Mouse (Mus musculus) C2C12 (cell line): Measurements from ENCODE around the gene Dcbld1.

Source experiments
- CEBPB ChIP-seq: IDR thresholded peaks from one replicate; pipeline ENCODE4 v1.6.1; 2011; ENCODE audit warnings: low read depth, mild to moderate bottlenecking, control low read depth, moderate library complexity
- CTCF ChIP-seq: IDR thresholded peaks from one replicate; pipeline ENCODE4 v1.5.1; 2011; ENCODE audit not compliant: control insufficient read depth, insufficient read depth, insufficient read length
- MAX ChIP-seq: IDR thresholded peaks from one replicate; pipeline ENCODE4 v1.6.1; 2011; ENCODE audit warnings: mild to moderate bottlenecking, control low read depth
- MYOD1 ChIP-seq: IDR thresholded peaks from one replicate; pipeline ENCODE4 v1.6.1; 2011; ENCODE audit warnings: low read depth; ENCODE audit not compliant: control insufficient read depth, insufficient read length
- MYOG ChIP-seq: IDR thresholded peaks from one replicate; pipeline ENCODE4 v1.6.1; 2011; ENCODE audit not compliant: control insufficient read depth, insufficient read length; ENCODE audit errors: extremely low read depth
- USF1 ChIP-seq: IDR thresholded peaks from one replicate; pipeline ENCODE4 v1.6.1; 2011; ENCODE audit warnings: low read depth, mild to moderate bottlenecking, control low read depth, moderate library complexity

- no peak for TF ChIP-seq CTCF
- no peak for TF ChIP-seq MAX
- no peak for TF ChIP-seq CEBPB
- no peak for TF ChIP-seq USF1
- no peak for TF ChIP-seq MYOG
- TF ChIP-seq MYOD1 = no peak
Observed at GRCm38 (mm10) chr10:52219600-52219999, 13.8 kb upstream of the Dcbld1 start.
